Mouse (Mus musculus): ENCODE results near the gene Adk.

DNA sequence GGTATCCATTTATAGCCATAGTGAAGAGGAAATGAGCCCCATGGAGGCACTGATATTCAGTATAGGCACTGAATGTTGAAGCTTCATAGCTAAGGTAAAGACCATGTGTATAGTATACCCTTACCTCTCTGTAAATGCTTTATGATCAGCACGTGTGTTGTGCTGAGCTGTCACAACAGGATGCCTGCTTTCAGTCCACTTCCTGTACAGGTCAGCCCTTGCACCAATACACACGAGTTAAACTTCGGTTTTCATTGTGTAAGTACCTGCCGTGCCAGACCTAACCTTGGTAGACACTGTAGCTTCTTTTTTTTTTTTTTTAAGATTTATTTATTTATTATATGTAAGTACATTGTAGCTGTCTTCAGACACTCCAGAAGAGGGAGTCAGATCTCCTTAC is 381.0 kb downstream of the Adk start:
- TF ChIP-seq CTCF (IDR thresholded peaks at IDR 0.05 in 2 of 3, conservative IDR thresholded peaks at IDR 0.05 in 1 of 3; ENCODE audit: control insufficient read depth in 1 of 3, insufficient read depth in 1 of 3, low read depth in 2 of 3, low read length in 3 of 3, poor library complexity in 1 of 3, severe bottlenecking in 1 of 3) (no peak), CHD1 (IDR thresholded peaks at IDR 0.05; ENCODE audit: low read depth, low read length) (no peak)
